Mouse (Mus musculus) CD8-positive naive resting alpha-beta T cell, adult 2 months (primary cell): ENCODE measurements around the gene Zcchc10.
"Not testable (repeated sequence)": the region's sequence is repeated elsewhere in the genome, so short reads cannot be mapped to it uniquely, and the experiment has no call there.

Source experiments
- DNase-seq, 2 experiments: peaks; one replicate each; pipeline ENCODE4 v3.0.0; 2022; ENCODE audit warnings: low read depth in 2 of 2, low spot score in 2 of 2

Gene Zcchc10

DNA sequence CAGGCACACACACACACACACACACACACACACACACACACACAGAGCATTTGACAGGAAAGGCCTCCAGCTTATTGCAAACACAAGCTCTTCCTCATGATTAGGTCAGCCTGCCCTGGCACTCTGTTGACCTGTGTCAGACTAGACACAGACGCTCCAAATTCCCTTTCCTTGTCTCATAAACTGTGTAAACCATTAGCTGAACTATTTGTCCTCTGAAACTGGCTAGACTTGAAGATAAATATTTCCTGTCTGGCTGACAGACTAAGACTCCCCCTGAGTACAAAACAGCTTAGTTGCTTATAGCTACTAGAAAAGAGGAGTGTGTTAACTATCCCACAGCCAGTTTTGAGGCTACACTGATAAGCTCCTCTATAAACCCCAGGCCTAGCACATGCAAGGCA, 9.7 kb upstream of the Zcchc10 start:
- DNase-seq, result no peak

DNA sequence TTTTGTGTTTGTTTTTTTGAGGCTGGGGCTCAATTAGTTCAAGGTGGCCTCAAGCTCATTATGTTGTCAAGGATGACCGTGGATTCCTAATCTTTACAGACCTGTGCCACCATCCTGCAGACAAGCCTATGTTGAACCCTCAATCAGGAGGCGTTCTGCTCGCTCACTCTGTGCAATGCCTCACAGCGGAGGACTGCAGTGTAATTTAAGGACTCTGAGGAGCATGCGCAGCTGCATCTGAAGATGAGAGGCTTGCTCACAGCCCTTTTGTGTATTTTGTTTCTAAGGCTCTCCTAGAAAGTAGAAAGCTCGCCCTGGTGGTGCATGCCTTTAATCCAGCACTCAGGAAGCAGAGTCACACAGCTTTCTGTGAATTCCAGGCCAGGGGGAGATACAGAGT, 7.5 kb upstream of the Zcchc10 start:
- no peak for DNase-seq

DNA sequence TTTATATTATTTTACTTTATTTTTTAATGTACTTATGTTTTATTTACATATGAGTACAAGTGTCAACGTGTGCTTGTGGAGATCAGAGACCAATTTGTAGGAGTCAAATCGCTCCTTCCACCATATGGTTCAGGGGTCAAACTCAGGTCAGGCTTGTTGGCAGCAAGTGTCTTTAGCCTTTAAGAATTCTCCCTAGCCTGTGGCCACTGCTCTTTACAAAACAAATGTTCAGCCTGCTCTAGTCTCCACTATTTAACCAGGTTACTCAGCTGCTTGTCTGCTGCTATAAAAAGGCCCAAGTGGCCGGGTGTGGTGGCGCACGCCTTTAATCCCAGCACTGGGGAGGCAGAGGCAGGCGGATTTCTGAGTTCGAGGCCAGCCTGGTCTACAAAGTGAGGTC, 6.4 kb upstream of the Zcchc10 start:
- no peak for DNase-seq

DNA sequence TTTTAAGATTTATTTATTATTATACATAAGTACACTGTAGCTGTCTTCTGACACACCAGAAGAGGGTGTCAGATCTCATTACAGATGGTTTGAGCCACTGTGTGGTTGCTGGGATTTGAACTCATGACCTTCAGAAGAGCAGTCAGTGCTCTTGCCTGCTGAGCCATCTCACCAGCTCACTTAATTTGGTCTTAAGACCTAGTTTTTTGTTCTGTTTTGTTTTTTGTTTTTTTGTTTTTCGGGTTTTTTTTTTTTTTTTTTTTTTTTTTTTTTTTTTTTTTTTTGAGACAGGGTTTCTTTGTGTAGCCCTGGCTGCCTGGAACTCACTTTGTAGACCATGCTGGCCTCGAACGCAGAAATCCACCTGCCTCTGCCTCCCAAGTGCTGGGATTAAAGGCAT, 5.9 kb upstream of the Zcchc10 start:
- not testable (repeated sequence) for DNase-seq

DNA sequence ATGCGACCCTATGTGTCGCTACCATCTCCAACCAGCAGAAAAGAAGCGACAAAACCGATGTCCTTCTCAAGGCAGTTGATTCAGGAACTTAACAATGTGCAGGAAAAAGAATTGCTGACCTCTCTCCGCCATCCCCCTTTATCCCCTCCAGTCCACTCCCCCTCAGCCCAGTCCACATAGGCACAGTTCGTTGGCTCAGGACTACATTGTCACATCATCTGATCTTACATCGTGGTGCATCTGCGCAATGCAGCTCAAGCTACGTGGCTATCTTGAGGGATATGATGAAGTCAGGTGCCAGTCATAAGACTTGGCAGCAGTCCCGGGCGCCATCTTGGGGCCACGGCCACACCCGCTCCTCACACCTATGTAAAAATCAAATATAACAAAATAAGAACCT, 4.6 kb upstream of the Zcchc10 start:
- not testable (repeated sequence) for DNase-seq

DNA sequence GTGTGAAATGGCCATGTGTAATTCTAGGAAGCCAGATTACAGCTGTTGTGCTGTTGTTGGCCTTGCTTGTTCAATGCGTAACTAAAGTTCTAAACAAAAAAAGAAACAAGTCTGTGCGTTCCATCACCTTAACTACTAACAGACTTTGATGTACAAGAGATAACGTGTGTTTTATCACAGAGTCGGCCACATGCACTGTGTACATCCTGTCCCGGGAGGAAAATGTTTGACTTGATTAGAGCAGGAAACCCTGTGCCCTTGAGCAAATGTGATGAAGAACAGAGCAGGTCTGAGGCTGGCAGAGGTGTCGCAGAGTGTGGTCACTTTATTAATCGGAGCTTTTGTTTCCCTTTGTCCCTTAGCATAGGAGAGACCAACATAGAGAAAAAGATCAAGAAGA, 5.8 kb downstream of the Zcchc10 start:
- DNase-seq, result no peak

DNA sequence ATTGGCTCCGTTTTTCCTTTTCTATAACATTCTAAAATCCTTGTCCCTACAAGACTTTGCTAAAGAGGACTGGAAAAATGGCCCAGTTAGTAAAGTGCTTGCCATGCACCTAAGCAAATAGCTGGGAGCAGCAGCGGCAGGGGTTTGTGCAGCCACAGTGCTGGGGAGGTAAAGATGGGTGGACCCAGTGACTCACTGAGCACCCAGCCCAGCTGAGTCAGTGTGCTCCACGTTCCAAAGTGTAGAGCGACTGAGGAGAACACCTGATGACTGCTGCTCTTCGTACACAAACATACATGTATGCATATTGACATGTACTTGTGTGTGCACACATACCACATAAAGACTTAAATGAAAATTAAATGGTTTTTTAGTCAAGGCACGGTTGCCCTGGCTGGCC, 6.6 kb downstream of the Zcchc10 start:
- no peak for DNase-seq

DNA sequence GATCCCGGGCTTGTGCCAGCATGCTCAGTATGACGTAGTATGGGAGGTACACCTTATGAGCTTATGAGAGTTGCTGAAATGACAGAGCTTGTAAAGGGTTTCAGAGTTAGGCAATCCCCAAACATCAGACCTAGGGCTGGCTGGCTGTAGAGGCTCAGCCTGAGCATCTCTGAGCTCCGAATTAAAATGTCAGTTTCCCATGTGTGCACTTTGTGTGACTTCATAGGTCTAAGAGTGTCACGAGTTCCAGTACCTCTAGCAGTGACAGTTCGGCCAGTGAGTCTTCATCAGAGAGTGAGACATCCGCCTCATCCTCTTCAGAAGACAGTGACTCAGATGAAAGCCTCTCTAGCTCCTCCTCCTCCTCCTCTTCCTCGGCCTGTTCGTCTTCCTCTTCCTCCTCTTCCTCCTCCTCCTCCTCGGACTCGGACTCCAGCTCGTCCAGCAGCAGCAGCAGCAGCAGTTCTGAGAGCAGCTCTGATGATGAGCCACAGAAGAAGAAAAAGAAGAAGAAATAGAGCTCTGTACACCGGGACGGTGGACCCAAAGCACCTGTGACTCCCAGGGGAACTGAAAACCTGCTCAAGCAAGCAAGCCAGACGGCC, 7.7 kb downstream of the Zcchc10 start:
- no peak for DNase-seq

DNA sequence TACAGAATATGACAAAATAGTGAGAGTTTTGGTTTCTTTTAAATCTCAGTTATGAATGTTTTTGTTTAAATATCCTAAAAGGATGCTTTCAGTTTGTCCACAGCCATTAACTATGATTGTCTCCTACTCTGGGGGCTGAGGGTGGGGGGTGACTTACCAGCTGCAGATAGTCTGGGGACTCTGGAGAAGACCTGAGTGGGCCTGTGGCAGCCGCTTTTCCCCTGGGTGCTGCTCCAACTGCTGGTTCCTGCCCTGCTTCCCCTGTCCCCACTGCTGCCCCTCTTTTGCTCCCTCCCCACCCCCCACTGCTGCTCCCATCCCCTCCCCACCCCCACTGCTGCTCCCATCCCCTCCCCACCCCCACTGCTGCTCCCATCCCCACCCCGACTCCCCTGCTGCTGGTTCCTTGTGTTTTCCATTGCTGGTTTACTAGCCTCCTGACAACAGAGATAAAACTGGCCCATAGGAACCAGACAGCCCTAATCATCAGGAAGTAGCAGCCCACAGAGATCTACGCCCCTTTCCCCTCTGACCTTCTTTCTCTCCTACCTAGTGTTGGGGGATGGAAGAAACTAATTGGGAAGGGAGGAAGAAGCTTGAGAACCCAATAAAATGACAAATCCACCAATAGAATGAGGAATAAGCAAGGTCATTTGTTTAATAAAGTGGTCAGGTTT, 11.2 kb downstream of the Zcchc10 start:
- DNase-seq, result no peak

DNA sequence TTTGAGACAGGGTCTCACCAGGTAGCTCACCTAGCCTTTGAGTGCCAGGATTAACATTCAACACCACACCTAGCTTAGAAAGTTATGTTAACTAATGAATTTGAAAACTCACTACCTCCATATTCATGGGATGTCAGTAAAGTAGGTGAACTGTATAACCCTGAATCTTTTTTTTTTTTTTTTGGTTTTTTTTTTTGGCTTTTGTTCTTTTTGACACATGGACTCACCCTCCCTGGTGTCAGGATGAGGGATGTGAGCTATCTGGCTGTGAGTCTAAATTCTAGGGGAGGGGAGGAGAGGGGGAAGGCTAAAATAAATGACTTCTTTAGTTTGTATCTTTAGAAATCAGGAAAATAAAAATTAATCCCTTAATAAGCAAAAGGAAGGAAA, 11.7 kb downstream of the Zcchc10 start:
- DNase-seq, result no peak

DNA sequence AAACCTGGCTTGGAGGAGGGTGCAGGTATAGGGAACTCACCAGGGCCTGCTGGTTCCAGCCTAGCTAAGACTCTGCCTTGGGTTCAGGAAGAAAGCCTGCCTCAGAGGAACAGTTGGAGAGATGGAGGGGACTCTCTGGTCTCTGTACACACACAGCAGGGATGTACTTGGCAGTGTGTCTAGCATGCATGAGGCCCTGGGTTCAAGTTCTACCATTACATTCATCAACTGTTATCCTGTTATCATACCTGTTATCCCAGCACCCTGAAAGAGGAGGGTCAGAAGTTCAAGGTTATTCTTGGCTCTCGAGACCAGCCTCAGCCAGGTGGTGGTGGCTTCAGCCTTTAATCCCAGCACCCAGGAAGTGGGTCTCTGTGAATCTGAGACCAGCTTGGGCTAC, 12.4 kb downstream of the Zcchc10 start:
- no peak for DNase-seq

DNA sequence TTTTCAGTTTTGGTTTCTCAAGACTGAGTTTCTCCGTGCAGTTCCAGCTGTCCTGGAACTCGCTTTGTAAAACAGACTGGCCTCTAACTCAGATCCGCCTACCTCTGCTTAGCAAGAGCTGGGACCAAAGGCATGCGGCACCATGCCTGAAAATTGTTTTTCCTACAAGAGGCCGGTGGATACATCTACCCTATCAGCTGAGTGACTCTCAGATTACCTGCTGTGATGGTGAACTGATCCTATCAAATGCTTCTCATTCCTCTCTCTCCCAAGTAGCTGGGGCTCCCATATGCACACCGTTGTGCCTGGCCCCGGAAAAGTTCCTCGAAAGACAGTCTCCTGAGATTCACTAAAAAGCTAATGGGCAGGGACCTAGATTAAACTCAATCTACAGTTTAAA, 13.2 kb downstream of the Zcchc10 start:
- DNase-seq, result no peak

DNA sequence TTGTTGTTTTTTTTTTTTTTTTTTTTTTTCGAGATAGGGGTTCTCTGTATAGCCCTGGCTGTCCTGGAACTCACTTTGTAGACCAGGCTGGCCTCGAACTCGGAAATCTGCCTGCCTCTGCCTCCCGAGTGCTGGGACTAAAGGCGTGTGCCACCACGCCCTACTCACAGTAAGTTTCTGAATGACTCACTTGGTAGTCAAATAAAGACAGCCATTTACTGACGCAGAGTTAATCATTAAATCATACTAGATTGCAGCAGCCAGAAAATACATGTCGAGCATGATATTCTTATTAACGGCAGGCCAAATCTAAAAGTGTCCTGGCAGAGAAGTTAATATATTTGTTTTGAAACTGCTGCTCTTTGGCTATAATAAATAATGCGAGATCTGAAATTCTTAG, 16.5 kb downstream of the Zcchc10 start:
- DNase-seq, result not testable (repeated sequence)

DNA sequence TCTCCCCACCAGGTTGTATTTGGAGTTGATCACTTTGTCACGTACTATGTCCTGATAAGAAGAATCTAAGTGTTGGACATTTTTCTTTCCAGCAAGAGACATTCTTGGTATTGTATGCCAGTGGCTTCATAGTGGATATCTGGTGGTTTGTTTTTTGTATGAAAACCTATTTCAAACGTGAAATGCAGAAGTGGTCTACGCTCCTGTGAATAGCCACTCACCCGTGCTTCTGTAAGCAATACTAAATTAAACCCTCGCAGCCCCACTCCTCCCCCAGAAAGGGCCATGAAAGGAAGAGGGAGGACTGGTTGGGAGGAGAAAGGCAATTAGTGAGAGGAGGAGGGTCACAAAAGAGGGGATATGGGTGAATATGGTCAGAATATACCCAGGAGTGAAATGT, 18.2 kb downstream of the Zcchc10 start:
- no peak for DNase-seq

DNA sequence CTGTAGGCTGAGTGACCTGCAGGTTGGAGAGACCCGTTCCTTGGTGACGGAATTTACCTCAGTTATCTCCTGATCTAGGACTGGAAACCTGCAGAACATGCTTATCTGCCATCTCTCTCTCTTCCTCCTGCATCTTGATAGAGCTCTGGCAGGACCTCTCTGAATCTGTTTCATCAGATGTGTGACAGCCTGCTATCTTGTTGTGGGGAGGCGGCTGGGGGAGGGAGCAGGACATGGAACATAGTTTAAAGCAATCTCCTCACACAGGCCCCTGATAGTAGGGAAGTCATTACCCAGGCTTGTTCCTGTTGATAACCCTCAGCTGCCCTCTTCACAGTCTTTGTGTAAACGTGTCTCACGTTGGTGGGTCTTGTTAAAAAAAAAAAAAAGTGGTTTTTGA, 20.8 kb downstream of the Zcchc10 start:
- DNase-seq, result no peak

DNA sequence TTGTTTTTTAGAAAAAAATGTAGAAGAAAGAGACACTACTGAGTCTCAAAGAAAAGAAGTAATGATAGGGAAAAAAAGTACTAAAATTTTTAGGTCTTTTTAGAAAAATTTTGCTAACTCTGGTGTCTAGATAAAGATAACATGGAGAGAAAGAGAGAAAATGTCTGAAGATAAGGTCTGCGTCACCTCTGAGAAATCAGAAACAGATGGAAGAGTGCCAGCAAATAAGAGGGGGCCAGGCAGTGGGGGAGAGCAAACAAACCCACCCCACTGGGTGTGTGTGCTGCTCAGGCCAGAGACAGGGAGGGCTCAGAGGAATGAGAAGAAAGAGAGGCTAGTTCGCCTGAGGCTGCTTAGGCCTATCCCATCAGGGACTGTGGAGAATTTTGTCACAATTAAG, 21.3 kb downstream of the Zcchc10 start:
- DNase-seq, result no peak

DNA sequence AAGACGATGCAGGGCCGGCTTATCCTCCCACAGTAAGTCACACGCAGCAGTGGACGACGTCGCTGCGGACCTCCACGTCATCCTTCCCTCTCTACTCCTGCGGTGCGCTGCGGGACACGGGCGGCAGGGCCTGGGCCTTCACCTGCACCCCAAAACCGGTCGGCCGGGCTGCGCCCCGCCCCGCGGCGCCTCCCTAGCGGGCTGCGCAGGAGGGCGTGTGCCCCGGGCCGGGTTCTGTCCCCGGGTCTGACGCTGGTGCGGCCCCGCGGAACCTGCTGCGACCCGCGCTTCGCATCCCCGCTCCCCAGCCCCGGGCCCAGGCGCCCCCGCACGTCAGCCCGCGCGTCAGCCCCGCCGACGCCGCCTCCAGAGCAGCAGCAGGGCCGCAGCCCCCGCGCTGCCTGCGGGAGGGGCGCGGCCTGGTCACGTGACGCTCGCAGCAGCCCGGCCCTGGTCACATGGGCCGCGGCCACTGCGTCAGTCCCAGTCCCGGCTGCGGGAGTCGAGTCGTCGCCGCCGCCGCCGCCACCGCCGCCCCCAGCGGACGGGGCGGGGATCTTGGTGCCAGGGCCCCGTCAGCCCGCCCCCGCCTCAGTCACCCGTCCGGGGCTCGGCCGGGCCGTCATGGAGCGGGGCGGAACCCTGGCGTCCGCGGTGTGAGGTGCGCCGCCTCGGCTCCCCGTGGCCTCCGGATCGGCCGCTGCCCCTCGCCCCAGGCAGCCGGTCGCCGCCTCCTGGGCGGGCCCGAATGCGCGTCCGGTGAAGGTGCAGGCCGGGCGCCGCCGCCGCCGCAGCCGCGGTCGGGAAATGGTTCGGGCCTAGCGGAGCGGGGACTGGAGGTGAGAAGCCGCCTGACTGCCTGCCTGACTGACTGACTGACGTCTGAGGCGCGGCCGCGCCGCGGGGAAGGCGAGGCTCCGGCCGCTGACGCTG, 26.1 kb downstream of the Zcchc10 start, which contains the start of gene Aff4:
Gene Aff4, plus strand, starts transcription at position 543 of the 933 bp plus-strand sequence.
- DNase-seq, result peak; percentile 77 to 79

DNA sequence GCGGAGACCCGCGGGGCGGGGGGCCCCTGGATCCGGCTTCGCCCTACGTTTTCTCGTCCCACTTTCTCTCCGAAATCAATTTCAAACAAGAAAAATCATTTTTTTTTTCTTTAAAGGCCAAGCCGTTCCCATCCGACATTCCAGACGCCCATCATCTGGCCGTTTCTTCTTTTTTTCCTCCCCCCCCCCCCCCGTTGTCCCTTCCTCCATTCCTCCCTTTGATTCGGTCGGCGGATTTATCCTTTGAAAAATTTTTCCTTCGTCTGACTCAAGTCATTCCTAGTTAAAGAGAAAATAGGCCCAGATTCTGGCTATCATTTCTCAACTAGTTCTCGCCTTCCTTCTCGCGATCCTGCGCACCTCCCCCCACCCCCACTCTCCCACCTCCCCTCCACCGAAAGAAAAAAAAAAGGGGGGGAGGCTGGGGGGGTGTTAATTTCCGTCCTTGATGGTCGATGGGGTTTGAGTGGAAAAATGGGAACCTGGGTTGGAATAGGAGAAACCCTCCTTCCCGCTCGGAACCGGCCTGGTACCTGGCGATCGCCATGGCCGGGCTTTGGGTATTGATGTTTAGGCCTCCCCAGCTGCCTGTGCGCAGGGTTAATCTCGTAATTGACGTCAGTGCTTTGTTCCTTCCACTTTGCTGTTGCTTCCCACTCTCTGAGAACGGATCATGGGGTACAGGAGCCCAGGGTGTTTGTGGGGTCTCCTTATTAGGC, 26.9 kb downstream of the Zcchc10 start:
- peak; percentile 61 to 70 for DNase-seq

DNA sequence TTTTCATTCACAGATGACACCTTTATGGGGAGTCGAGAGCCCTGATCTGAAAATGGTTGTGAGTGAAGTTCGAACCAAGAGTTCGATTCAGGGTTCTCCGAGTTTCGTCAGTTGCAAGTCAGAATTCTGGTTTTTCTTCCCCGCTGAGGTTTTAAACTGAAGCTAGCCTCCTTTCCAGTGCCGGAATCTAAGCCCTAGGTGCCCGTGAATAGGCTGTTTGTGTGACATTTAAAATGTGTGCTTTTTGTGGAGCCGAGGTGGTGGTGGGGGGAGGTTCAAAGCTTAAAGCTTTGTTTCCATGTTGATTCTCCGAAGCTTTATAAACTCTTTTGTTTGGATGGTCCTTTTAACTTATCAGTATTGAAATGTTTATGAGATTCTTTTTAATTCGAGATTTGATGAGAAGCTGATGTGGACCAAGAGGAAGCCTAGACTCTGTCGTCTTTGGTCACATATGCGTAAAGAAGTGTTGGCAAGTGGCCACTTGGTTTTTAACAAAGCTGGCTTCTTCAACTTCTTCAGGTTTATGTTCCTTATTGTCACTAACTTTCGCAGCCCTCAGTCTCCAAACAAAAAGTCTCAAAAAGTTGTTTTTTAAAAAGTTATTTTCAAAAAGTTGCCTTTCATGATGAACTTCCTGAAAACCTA, 27.6 kb downstream of the Zcchc10 start:
- no peak for DNase-seq

DNA sequence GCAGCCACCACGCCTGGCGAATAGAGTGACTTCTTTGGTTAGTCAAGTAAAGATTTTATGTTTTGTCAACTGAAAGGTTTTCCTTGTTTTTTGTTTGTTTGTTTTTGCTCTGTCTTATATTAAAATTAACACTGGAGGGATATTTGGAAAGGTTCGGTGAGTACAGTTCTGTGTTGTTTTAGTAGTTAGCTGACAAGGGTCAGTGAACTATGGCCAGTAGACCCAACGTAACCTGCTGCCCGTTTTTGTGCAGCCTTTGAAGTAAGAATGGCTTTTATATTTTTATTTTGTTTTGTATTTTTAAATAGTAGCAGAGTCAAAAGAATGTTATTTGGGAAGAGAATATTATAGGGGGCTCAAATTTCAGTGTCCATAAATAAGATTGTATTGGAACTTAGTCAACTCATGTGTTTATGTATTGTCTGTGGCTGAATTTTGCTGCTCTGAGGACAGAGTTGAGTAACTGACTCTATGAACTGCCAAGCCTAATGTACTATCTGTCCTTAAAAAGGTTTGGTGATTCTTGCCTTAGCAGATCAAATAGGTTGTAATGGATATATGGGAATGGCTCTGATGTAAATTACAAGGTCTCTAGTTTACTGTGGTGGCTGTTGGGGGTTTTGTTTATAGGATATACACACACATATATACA, 34.2 kb downstream of the Zcchc10 start:
- no peak for DNase-seq
